Mouse (Mus musculus) myocyte (in vitro differentiated cells): ENCODE measurements at regions not wholly inside any gene's neighbourhood (a gene's known extent, or its start where the extent isn't known, plus 50 kb on each side); places are given as distances from the start of the nearest gene placed in this dataset.

Experiments
- CEBPB ChIP-seq: IDR thresholded peaks from 2 replicates; pipeline ENCODE4 v1.6.1; 2011; ENCODE audit warnings: mild to moderate bottlenecking, moderate library complexity; ENCODE audit not compliant: poor library complexity, insufficient read depth, severe bottlenecking
- E2F4 ChIP-seq: IDR thresholded peaks from one replicate; pipeline ENCODE4 v1.6.1; 2011; ENCODE audit warnings: mild to moderate bottlenecking, control low read depth, moderate library complexity; ENCODE audit not compliant: insufficient read depth
- MAX ChIP-seq: IDR thresholded peaks from one replicate; pipeline ENCODE4 v1.6.1; 2011; ENCODE audit warnings: low read depth, mild to moderate bottlenecking, control low read depth
- MYOD1 ChIP-seq, 3 experiments: IDR thresholded peaks; one replicate each; pipeline ENCODE4 v1.6.1; 2011; ENCODE audit warnings: control low read depth in 2 of 3, low read depth in 2 of 3, mild to moderate bottlenecking in 2 of 3, moderate library complexity in 1 of 3; ENCODE audit not compliant: insufficient read length in 2 of 3, control insufficient read depth in 1 of 3
- MYOG ChIP-seq, 3 experiments: IDR thresholded peaks; one replicate each; pipeline ENCODE4 v1.6.1; 2011; ENCODE audit warnings: control low read depth in 2 of 3, low read depth in 2 of 3, mild to moderate bottlenecking in 2 of 3; ENCODE audit not compliant: insufficient read length in 2 of 3, control insufficient read depth in 1 of 3, insufficient read depth in 1 of 3
- POLR2A ChIP-seq: IDR thresholded peaks from one replicate; pipeline ENCODE4 v1.6.1; 2011; ENCODE audit warnings: low read depth, mild to moderate bottlenecking, control low read depth, moderate library complexity; ENCODE audit not compliant: insufficient read length
- POLR2AphosphoS2 ChIP-seq: IDR thresholded peaks from one replicate; pipeline ENCODE4 v1.6.1; 2011; ENCODE audit warnings: low read depth, control low read depth; ENCODE audit not compliant: insufficient read length
- REST ChIP-seq: IDR thresholded peaks from one replicate; pipeline ENCODE4 v1.6.1; 2011; ENCODE audit warnings: mild to moderate bottlenecking, control low read depth, moderate library complexity; ENCODE audit not compliant: insufficient read depth, insufficient read length
- SRF ChIP-seq: IDR thresholded peaks from one replicate; pipeline ENCODE4 v1.6.1; 2011; ENCODE audit warnings: low read depth; ENCODE audit not compliant: control insufficient read depth, insufficient read length
- TCF12 ChIP-seq: IDR thresholded peaks from one replicate; pipeline ENCODE4 v1.6.1; 2011; ENCODE audit warnings: mild to moderate bottlenecking, control low read depth; ENCODE audit not compliant: poor library complexity, insufficient read depth, severe bottlenecking
- TCF3 ChIP-seq: IDR thresholded peaks from one replicate; pipeline ENCODE4 v1.6.1; 2011; ENCODE audit warnings: low read depth, control low read depth; ENCODE audit not compliant: insufficient read length
- USF1 ChIP-seq: IDR thresholded peaks from one replicate; pipeline ENCODE4 v1.6.1; 2011; ENCODE audit warnings: low read depth, mild to moderate bottlenecking, control low read depth, moderate library complexity

DNA sequence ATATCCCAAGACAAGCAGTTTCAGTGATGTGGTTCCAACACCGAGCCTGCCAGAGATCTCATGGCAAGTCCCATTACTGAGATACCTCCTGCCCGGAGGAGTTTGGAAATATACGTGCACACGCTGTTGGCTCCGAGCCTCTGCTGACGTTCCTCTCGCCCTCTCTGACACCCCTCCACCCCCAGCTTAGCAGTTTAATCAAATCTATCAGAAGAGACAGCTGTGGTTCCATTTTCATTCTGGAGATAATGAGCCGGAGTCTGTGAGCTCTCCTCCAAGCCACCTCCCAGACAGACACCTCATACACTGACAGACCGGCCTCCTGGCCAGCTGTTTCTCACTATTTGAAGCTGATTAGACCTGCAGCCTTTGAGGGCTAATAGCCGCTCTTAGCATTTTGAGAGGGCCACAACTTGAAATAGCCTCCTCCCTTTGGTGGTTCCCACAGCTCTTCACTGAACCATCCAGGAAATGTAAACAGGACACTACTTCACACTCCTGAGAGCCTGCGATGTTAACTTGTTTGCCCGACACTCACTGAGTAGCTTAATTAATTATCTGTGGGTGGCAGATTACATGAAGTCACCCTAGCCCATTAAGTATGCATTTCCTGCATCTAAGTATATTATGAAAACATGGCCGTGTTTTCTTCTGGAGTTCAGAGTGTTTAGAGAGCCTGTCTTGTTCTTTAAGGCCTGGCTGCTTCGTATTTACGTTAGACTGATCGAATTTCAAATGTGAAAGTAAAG, 180.3 kb upstream of the Lrig3 start:
- TF ChIP-seq POLR2AphosphoS2 (no peak), MAX (no peak), POLR2A (no peak), USF1 (no peak), MYOD1 (IDR thresholded peaks at IDR 0.05; ENCODE audit: control insufficient read depth in 1 of 3, insufficient read length in 2 of 3, low read depth in 2 of 3) (no peak), E2F4 (no peak), REST (no peak), CEBPB (no peak), TCF12 (no peak), SRF (no peak), MYOG (IDR thresholded peaks at IDR 0.05; ENCODE audit: control insufficient read depth in 1 of 3, insufficient read depth in 1 of 3, insufficient read length in 2 of 3, low read depth in 2 of 3) (no peak), TCF3 (no peak)
